Mouse (Mus musculus) hindbrain, postnatal 0 days (tissue): ENCODE data around the gene Card9. TPM values are rescaled to one million over a fixed set of nuclear protein-coding genes. Genes with fewer than 3 reads are reported as not detected.
A peak's percentile ranks its signal among the peaks of the same experiment; 100 is the strongest.

Experiments
- ATAC-seq: fragments of 200-750 bp; cut with Nextera tagmentation; 2 replicates; pipeline ENCODE4 v1.8.0; 2017; ENCODE audit warnings: mild to moderate bottlenecking, moderate TSS enrichment, moderate library complexity
- DNase-seq: peaks from one replicate; pipeline ENCODE4 v3.0.0-alpha.2; 2015; ENCODE audit warnings: low spot score
- H3K27ac ChIP-seq: fragments of 300-500 bp; sonication (generic); 2 replicates; pipeline ENCODE4 v1.5.1; 2014; ENCODE audit warnings: mild to moderate bottlenecking
- H3K27me3 ChIP-seq: fragments of 300-500 bp; sonication (generic); 2 replicates; pipeline ENCODE4 v1.6.1; 2014; ENCODE audit warnings: low read length, mixed read lengths; ENCODE audit not compliant: insufficient read depth
- H3K36me3 ChIP-seq: fragments of 300-500 bp; sonication (generic); 2 replicates; pipeline ENCODE4 v1.6.1; 2014; ENCODE audit warnings: low read length, mixed read lengths; ENCODE audit not compliant: insufficient read depth
- H3K4me1 ChIP-seq: fragments of 300-500 bp; sonication (generic); 2 replicates; pipeline ENCODE4 v1.6.1; 2014; ENCODE audit warnings: antibody characterized with exemption, low read length, mixed read lengths; ENCODE audit not compliant: insufficient read depth
- H3K4me2 ChIP-seq: fragments of 300-500 bp; sonication (generic); 2 replicates; pipeline ENCODE4 v1.6.1; 2014; ENCODE audit warnings: low read depth, mild to moderate bottlenecking, low read length, moderate library complexity, mixed read lengths
- H3K4me3 ChIP-seq: fragments of 300-500 bp; sonication (generic); 2 replicates; pipeline ENCODE4 v1.5.1; 2014; ENCODE audit warnings: low read length
- H3K9ac ChIP-seq: fragments of 300-500 bp; sonication (generic); replicated peaks from 2 replicates; pipeline ENCODE4 v1.6.1; 2014; ENCODE audit warnings: mild to moderate bottlenecking, low read length, moderate library complexity, mixed read lengths
- H3K9me3 ChIP-seq: fragments of 300-500 bp; sonication (generic); 2 replicates; pipeline ENCODE4 v1.6.1; 2016; ENCODE audit warnings: low read length, mixed read lengths
- CTCF ChIP-seq: IDR thresholded peaks from 2 replicates; pipeline ENCODE4 v1.5.1; 2016; ENCODE audit warnings: antibody characterized with exemption, control low read depth, low read depth
- WGBS: fragments of 180-500 bp; shearing (Covaris S2); extraction: QIAGEN DNeasy Blood & Tissue Kit; methylation state at CpG from one replicate; pipeline ENCODE4 v1.1.7; 2014; 5-methylcytosine and 5-hydroxymethylcytosine counted together
- polyA plus RNA-seq: library from polyadenylated mRNA; unstranded; fragments of >200 nt; fragmentation: Nextera tagmentation; extraction: Ambion mirVana; gene quantifications from 2 replicates; pipeline ENCODE4 v1.2.1, GENCODE M21; 2015
- total RNA-seq: library from RNA; depleted of rRNA; stranded (reverse); fragments of >200 nt; gene quantifications from 2 replicates; pipeline ENCODE4 v1.2.3, GENCODE M21; 2014

Card9 gene
- total and polyA plus RNA-seq, 2 experiments from 2014 or later = 1.6 to 2.0 TPM

GRCm38 (mm10) chr2:26315925-26316311 lies 44.8 kb downstream of the Card9 start:
- peak overlapping the region; percentile 85 for H3K4me2 ChIP-seq
- no peak for TF ChIP-seq CTCF
- DNase-seq (peak; percentile 65), ATAC-seq (peak; percentile 36)
- peak overlapping the region; percentile 97 for H3K9ac ChIP-seq
- H3K27ac ChIP-seq = peak overlapping the region; percentile 97
- H3K4me1 ChIP-seq = peaks cover 51% of the 10 kb centered on the region
- under 1% methylated on average over 11 of the region's 11 CpGs for WGBS
- H3K36me3 ChIP-seq = 0 out of 2 replicates have a peak, but pooled peaks cover 3% of the 10 kb centered on the region
- no peaks in the 10 kb centered on the region for H3K27me3 ChIP-seq
- no peaks in the 10 kb centered on the region for H3K9me3 ChIP-seq
- H3K4me3 ChIP-seq = peak overlapping the region; percentile 67

GRCm38 (mm10) chr2:26315072-26315924 lies 45.4 kb downstream of the Card9 start, which contains the start of gene Gpsm1:
Gpsm1 (plus strand) TSS chr2:26315515.
- H3K9me3 ChIP-seq = no peaks in the 10 kb centered on the region
- ATAC-seq (peak; percentile 88), DNase-seq (peak; percentile 92)
- H3K27ac ChIP-seq = peak within 1 kb of the TSS; percentile 97
- no peaks in the 10 kb centered on the region for H3K27me3 ChIP-seq
- WGBS = under 1% methylated on average over 65 of the region's 66 CpGs
- H3K9ac ChIP-seq = peak within 1 kb of the TSS; percentile 97
- H3K4me2 ChIP-seq = peak within 1 kb of the TSS; percentile 85
- H3K36me3 ChIP-seq = no peaks in the 10 kb centered on the region
- peak within 1 kb of the TSS; percentile 67 for H3K4me3 ChIP-seq
- TF ChIP-seq CTCF = no peak
- H3K4me1 ChIP-seq = peaks cover 48% of the 10 kb centered on the region

GRCm38 (mm10) chr2:26314281-26315071 lies 46.2 kb downstream of the Card9 start:
- Histone ChIP-seq H3K9ac (peak overlapping the region; percentile 97), H3K4me2 (peak overlapping the region; percentile 85), H3K4me3 (peak overlapping the region; percentile 67), H3K27me3 (no peaks in the 10 kb centered on the region), H3K36me3 (no peaks in the 10 kb centered on the region), H3K27ac (peak overlapping the region; percentile 97), H3K9me3 (no peaks in the 10 kb centered on the region), H3K4me1 (peaks cover 40% of the 10 kb centered on the region)
- DNase-seq (peak; percentile 65), ATAC-seq (no peak)
- no peak for TF ChIP-seq CTCF
- 47% methylated on average over 13 of the region's 13 CpGs for WGBS

GRCm38 (mm10) chr2:26313394-26313793 lies 47.3 kb downstream of the Card9 start:
- no peak overlapping the region for H3K27ac ChIP-seq
- ATAC-seq (no peak), DNase-seq (no peak)
- 92% methylated on average over 1 of the region's 1 CpGs for WGBS
- peaks cover 30% of the 10 kb centered on the region for H3K4me1 ChIP-seq
- H3K4me3 ChIP-seq = no peak overlapping the region
- no peaks in the 10 kb centered on the region for H3K27me3 ChIP-seq
- no peaks in the 10 kb centered on the region for H3K9me3 ChIP-seq
- H3K4me2 ChIP-seq = no peak overlapping the region
- no peak for TF ChIP-seq CTCF
- H3K9ac ChIP-seq = no peak overlapping the region
- no peaks in the 10 kb centered on the region for H3K36me3 ChIP-seq

- no peak overlapping the region for H3K4me3 ChIP-seq
- H3K27ac ChIP-seq = no peak overlapping the region
- no peaks in the 10 kb centered on the region for H3K9me3 ChIP-seq
- TF ChIP-seq CTCF = peak; percentile 59
- WGBS = 62% methylated on average over 2 of the region's 2 CpGs
- H3K27me3 ChIP-seq = no peaks in the 10 kb centered on the region
- H3K9ac ChIP-seq = no peak overlapping the region
- H3K4me2 ChIP-seq = no peak overlapping the region
- ATAC-seq = no peak
- DNase-seq = no peak
- peaks cover 24% of the 10 kb centered on the region for H3K4me1 ChIP-seq
- H3K36me3 ChIP-seq = no peaks in the 10 kb centered on the region
Observed at GRCm38 (mm10) chr2:26312812-26313211, 47.9 kb downstream of the Card9 start.

GRCm38 (mm10) chr2:26311936-26312335 lies 48.8 kb downstream of the Card9 start:
- Histone ChIP-seq H3K27ac (no peak overlapping the region), H3K4me1 (peaks cover 15% of the 10 kb centered on the region), H3K4me3 (no peak overlapping the region), H3K9ac (no peak overlapping the region), H3K9me3 (no peaks in the 10 kb centered on the region), H3K4me2 (no peak overlapping the region), H3K36me3 (no peaks in the 10 kb centered on the region), H3K27me3 (no peaks in the 10 kb centered on the region)
- WGBS = 67% methylated on average over 5 of the region's 5 CpGs
- DNase-seq (no peak), ATAC-seq (no peak)
- no peak for TF ChIP-seq CTCF
